Mouse (Mus musculus): Measurements from ENCODE around the gene Ms4a10. TPM values are rescaled to one million over a fixed set of nuclear protein-coding genes. Genes with fewer than 3 reads are reported as not detected.

Gene Ms4a10
- total RNA-seq, 1 experiment from 2014 or later, result not detected

DNA sequence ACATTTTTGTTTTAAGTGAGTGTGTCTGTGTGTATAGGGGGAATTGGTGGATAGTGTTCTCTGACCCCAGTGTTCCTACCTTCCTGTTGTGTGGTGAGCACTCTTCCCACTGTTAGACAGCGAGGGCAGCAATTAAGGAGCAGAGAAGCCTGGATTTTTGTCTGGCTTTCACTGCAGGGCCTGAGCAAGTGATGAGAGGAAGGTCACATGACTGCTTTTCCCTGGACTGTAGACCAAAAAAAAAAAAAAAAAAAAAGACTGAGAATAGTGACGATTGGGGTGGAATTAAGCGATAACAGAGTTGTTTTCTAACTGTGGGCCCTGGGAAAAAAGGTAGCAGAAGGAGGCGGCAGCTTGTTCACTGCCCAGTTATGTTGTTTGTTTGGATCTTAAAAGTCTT, 47.8 kb downstream of the Ms4a10 start:
- no peak for ATAC-seq (replicated peaks; ENCODE audit: insufficient number of reproducible peaks, low FRiP score, low TSS enrichment, poor library complexity, severe bottlenecking)

DNA sequence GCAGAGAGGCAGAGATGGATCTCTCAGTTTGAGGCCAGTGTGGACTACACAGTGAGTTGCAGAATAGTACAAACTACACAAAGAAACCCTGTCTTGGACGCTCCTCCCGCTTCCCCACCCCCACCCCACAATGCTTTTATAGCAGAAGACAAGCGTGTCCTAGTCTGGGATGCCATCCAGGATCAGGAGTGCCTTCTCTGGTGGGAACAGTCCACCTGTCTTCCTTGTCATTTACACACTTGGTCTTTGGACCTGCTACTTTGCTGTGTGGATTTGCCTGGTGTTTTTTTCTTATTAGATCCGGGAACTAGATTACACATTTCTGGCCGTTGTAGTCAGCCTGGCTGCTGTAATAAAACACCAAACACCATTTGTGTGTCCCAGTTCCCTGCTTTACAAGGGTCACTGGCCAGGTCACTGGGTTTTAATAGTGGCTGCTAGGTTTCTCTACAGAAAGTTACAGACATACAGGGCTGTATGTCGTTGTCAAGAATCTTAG, 48.3 kb downstream of the Ms4a10 start:
- ATAC-seq (replicated peaks; ENCODE audit: insufficient number of reproducible peaks, low FRiP score, low TSS enrichment, poor library complexity, severe bottlenecking), result no peak

DNA sequence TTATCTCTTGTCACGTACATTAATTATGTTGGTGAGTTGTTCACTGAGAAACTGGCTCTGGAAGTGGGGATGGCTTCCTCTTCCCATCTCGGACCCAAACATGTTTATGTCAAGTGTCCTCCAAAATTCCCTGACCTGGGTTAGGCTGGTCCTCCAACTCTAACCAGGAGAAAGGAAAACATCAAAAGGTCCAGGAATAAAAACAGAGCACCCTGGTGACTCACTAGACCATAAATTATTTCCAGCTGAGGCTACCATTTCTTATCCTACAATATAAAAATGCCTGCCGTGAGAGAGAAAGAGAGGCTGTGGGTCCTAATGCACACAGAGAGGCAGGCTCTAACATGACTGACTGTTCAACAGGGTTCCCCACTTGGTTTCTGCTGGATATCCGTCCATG, 50.2 kb downstream of the Ms4a10 start:
- no peak for ATAC-seq (replicated peaks; ENCODE audit: insufficient number of reproducible peaks, low FRiP score, low TSS enrichment, poor library complexity, severe bottlenecking)

DNA sequence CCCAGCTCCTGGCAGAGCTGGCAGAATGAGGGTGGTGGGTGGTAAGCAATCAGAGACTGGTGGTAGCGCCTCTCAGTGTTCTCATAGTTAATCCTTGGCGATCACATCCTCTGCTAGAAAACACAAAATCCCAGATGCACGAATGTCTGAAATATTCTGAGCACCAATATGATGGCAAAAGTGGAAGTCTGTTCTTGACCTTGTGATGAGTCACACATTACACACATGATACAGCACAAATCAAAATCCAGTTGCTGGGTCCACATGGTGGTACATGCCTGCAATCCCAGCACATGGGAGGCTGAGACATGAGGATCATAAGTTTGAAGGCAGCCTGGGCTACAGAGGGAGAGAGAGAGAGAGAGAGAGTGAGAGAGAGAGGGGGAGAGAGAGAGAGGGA, 53.4 kb downstream of the Ms4a10 start:
- no peak for ATAC-seq (replicated peaks; ENCODE audit: insufficient number of reproducible peaks, low FRiP score, low TSS enrichment, poor library complexity, severe bottlenecking)

DNA sequence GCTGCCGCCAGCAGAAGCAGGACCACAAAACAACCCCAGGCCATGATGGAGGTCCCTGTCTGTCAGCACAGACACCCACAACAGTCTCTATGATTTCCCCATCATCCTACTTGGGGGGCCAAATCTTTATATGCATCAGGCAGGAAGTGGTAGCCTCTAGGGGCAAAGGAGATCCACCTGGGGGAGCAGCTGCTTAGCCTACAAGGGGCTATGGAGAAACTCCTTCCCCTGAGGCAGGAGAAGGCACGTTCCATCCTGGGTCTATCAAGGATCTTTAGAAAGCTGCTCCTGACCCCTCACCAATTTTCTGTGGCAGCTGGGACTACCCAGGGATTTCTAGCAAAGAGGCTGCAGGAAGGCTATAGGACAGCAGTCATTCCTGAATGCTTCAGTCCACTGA, 53.9 kb downstream of the Ms4a10 start, which contains the start of gene Zp1:
Gene Zp1, minus strand, starts transcription at position 101 of the 400 bp plus-strand sequence.
- no peak for ATAC-seq (replicated peaks; ENCODE audit: insufficient number of reproducible peaks, low FRiP score, low TSS enrichment, poor library complexity, severe bottlenecking)

DNA sequence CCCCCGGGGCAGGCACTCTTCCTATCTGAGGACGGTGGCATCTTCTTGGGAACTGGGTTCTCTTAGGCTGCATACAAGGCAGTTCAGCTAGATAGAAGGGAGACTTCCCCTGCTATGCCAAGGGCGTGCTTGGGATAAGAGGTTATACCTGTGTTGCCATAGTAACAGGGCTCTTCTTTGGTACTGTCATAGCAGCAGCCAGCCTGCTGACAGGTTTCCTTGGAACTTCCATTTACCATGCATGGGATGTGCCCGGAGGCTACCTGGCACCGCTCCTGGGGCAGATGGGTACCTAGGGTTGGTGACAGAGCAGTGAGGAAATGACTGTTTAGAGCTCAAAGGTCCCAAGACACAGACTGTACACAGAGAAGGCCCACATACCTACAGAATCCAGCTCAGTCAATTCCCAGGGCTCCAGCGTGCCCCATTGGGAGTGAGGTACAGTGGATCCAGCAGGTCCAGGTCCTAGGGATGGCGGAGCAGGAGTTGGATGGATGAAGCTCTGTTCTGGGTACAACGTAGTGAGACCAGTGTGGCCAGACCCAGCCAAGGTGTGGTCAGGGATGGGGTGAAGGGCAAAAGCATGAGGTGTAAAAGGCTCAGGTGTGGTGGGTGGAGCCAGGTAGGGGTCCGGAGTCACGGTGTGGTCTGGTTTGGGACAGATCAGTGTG, 56.0 kb downstream of the Ms4a10 start:
- no peak for ATAC-seq (replicated peaks; ENCODE audit: insufficient number of reproducible peaks, low FRiP score, low TSS enrichment, poor library complexity, severe bottlenecking)

DNA sequence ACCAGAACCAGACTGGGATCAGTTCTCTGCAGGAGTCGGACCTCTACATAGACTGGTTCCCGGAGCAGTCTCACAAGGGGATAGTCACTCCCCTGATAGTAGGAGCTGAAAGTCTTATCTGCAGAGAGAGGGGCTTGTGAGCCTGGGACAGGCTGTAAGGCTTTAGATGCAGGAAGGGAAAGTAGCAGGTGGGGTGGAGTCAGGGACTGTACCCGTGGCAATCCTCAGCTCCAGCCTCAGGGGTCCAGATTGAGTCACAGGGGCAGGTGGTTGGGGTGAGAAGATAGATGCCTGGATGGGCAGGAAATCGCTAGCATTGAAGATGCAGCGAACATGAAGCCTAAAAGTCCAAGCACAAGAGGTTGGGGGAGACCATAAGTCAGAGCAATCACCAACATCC, 58.0 kb downstream of the Ms4a10 start:
- no peak for ATAC-seq (replicated peaks; ENCODE audit: insufficient number of reproducible peaks, low FRiP score, low TSS enrichment, poor library complexity, severe bottlenecking)

DNA sequence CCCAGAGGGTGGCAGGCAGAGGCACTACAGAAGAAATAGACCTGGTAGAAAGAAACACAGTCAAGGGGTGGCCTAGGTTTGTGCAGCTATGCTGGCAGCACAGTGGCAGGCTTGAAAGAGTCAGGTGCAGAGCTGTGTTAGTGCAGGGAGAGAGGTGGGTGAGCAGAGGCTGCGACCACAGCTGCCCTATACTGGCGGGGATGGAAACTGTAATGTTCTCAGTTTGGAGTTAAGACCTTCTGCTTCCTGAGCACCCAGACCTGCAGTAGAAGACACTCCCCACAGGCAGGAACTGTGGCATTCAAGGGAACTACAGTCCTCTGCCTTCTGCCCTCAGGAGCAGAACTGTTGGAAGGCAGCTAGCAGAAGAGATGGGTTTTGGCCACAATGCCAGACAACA, 59.6 kb downstream of the Ms4a10 start:
- no peak for ATAC-seq (replicated peaks; ENCODE audit: insufficient number of reproducible peaks, low FRiP score, low TSS enrichment, poor library complexity, severe bottlenecking)

DNA sequence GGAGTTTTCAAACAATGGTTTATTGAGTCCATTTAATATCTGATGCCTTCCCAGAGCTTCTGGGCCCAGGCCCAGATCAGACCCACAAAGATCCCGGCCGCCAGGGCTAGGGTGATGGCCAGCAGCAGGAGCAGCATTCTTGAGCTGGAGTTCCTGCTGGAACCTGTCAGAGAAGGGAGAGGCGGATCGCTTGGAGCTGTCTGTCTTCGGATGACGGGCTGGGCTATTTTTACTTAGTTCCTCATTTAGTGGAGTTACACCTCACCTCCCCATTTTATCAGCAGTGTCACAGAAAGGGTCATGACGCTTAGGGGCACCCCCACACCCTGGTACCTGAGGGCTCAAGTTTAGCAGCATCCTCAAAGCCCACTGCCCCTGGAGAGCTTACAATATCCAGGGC, 60.2 kb downstream of the Ms4a10 start:
- ATAC-seq (replicated peaks; ENCODE audit: insufficient number of reproducible peaks, low FRiP score, low TSS enrichment, poor library complexity, severe bottlenecking), result peak; percentile 74

Other genes with a start within 250 kb of the Ms4a10 start
- 1.0 to 3.1 TPM in 2 of 3 replicates, not detected in the other for gene Cd5, start 235.7 kb downstream of the Ms4a10 start, total RNA-seq (2017)
- gene Cd6, start 144.6 kb downstream of the Ms4a10 start, total RNA-seq (2017), result 1.8 to 3.3 TPM (median 2.2 TPM) in 3 replicates
- gene Slc15a3, start 134.9 kb downstream of the Ms4a10 start, total RNA-seq (2017), result 23.9 to 28.8 TPM (median 26.8 TPM) in 3 replicates
- gene Tmem132a, start 104.7 kb downstream of the Ms4a10 start, total RNA-seq (2017), result 0.58 TPM in 1 of 3 replicates, not detected in the others
- gene Tmem109, start 92.7 kb downstream of the Ms4a10 start, total RNA-seq (2017), result 32.4 to 64.6 TPM (median 53.0 TPM) in 3 replicates
- gene Prpf19, start 79.4 kb downstream of the Ms4a10 start, total RNA-seq (2017), result 74.0 to 103 TPM (median 96.6 TPM) in 3 replicates
- gene Zp1, start 54.0 kb downstream of the Ms4a10 start, total RNA-seq (2017), result not detected in 3 replicates
- gene Ptgdr2, start 37.5 kb downstream of the Ms4a10 start, total RNA-seq (2017), result 0.75 to 1.6 TPM in 2 of 3 replicates, not detected in the other
- 15.3 to 26.6 TPM (median 16.1 TPM) in 3 replicates for gene Ccdc86, start 25.4 kb downstream of the Ms4a10 start, total RNA-seq (2017)
- gene Ms4a15, start 18.6 kb upstream of the Ms4a10 start, total RNA-seq (2017), result 0.67 to 2.7 TPM in 2 of 3 replicates, not detected in the other
- gene Ms4a18, start 43.4 kb upstream of the Ms4a10 start, total RNA-seq (2017), result not detected in 3 replicates
- 1.1 to 8.6 TPM (median 4.5 TPM) in 3 replicates for gene Ms4a8a, start 106.4 kb upstream of the Ms4a10 start, total RNA-seq (2017)
- gene 1700017D01Rik, start 156.2 kb upstream of the Ms4a10 start, total RNA-seq (2017), result 3.3 TPM in 1 of 3 replicates, not detected in the others
- not detected in 3 replicates for gene 1700025F22Rik, start 190.7 kb upstream of the Ms4a10 start, total RNA-seq (2017)
- gene Ms4a13, start 222.1 kb upstream of the Ms4a10 start, total RNA-seq (2017), result not detected in 3 replicates

Data from monocyte, adult 5-6 weeks (primary cell).